In the genomic region with DNA sequence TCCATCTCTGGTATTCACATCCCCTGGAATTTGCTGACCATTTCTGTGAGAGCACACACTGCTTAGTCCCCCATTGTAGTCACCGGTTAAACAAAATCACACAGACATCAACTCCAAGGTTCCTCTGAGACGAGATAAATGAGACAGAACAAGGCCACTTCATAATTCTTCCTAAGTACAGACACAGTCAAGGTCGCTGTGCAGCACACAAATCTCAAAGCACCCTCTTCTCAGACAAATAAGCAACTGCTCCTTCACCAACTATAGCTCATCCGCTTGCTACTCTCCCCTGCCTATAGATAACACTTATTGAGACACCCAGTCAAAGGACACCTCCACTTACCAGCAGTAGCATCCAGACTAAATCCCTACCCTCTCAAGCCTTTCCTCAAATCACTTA, we compare ENCODE assay signal across 14 mouse cellular contexts.
"Had no signal": no experiment of that assay in that cellular context is flagged by ENCODE, and none has a peak within 500 bp of the region (broad histone marks: within the 10 kb centered on the region; RNA-seq: fewer than 3 reads in every experiment).

No protein-coding gene starts in this region.

- DNase-seq: gastrocnemius, adult 2 months; gastrocnemius, postnatal 10 days; gastrocnemius, postnatal 25 days; heart, adult 2 months; heart, postnatal 14 days; heart, postnatal 36 days; kidney, adult 11 months; kidney, adult 2 months; kidney, adult 9 months; kidney, postnatal 14 days; kidney, postnatal 36 days; layer of hippocampus, adult 9-11 months; layer of hippocampus, postnatal 36 days; left cerebral cortex, postnatal 4 days had no signal
